Mouse (Mus musculus) liver, embryonic 14.5 days (tissue): ENCODE data around the gene Sorcs2.

Experiments used
- CTCF ChIP-seq: IDR thresholded peaks from 2 replicates; pipeline ENCODE4 v1.5.1; 2016; ENCODE audit warnings: antibody characterized with exemption, low read depth, control low read depth
- EP300 ChIP-seq: IDR thresholded peaks from 2 replicates; pipeline ENCODE4 v1.6.1; 2016; ENCODE audit warnings: antibody characterized with exemption, low read depth

- no peak for TF ChIP-seq CTCF
- TF ChIP-seq EP300 = no peak
These were observed 256.2 kb downstream of the Sorcs2 start for GRCm38 (mm10) chr5:36141676-36142255.
